24 mouse cellular contexts compared by ENCODE assay signal in genomic region chr10:91031176-91031575, GRCm38 (mm10). TPM values are rescaled to one million over a fixed set of nuclear protein-coding genes. Genes with fewer than 3 reads are reported as not detected.
DNase-seq lines count a peak whose midpoint lies in the region; TF ChIP-seq lines count a peak whose summit lies in the region.
"Had no signal": no experiment of that assay in that cellular context is flagged by ENCODE, and none has a peak within 500 bp of the region (broad histone marks: within the 10 kb centered on the region; RNA-seq: fewer than 3 reads in every experiment).

No protein-coding gene starts in this region.

- H3K27ac ChIP-seq in gastrocnemius, adult 2 months, result no peak overlapping the region; the same call in 1 of the 2 replicates
- H3K27ac ChIP-seq: heart, embryonic 13.5 days; hindbrain, embryonic 13.5 days; layer of hippocampus, adult 2 months; left cerebral cortex, adult 2 months; limb, embryonic 12.5 days; liver, embryonic 15.5 days; lung, embryonic 15.5 days; midbrain, embryonic 10.5 days; midbrain, embryonic 15.5 days had no signal

- no peak for TF ChIP-seq CTCF in gastrocnemius, adult 2 months (IDR thresholded peaks at IDR 0.05)

- intact Hi-C loops in gastrocnemius, adult 2 months (cut with DNase I), result loop anchor here (10.0 kb wide), 1 partner anchor 226 kb away; no protein-coding TSS in a partner anchor
- intact Hi-C loops in heart, postnatal 36 days (cut with DNase I), result loop anchor here (5.0 to 10.0 kb wide), 2 partner anchors 129 to 206 kb away; no protein-coding TSS in a partner anchor

- H3K4me3 ChIP-seq in gastrocnemius, adult 2 months, result no peak overlapping the region
- H3K4me3 ChIP-seq: heart, embryonic 13.5 days; hindbrain, embryonic 13.5 days; layer of hippocampus, adult 2 months; left cerebral cortex, adult 2 months; limb, embryonic 12.5 days; liver, embryonic 15.5 days; lung, embryonic 15.5 days; midbrain, embryonic 10.5 days; midbrain, embryonic 15.5 days had no signal

- peak; percentile 34 for DNase-seq in gastrocnemius, adult 2 months
- DNase-seq in gastrocnemius, postnatal 10 days, result no peak
- DNase-seq in heart, adult 9 months (ENCODE audit: low spot score in 2 of 2), result peak; percentile 15 to 58
- DNase-seq in heart, postnatal 36 days, result no peak
- DNase-seq in gastrocnemius, postnatal 25 days, result peak; percentile 18
- DNase-seq in skeletal muscle tissue, adult 2 months (ENCODE audit: low read depth, low spot score), result peak; percentile 67
- no peak for DNase-seq in cerebellum, adult 11-12 months
- DNase-seq: B cell, adult 2 months; cerebellum, adult 8-10 months; cerebellum, postnatal 36 days; kidney, adult 9 months; kidney, postnatal 36 days; right cerebral cortex, postnatal 25 days; spleen, adult 18-20 months; thymus, postnatal 14 days had no signal

RNA-seq across cellular contexts. Expression of gene Apaf1, which starts 51.4 kb away (rescaled TPM):
- 1 to 10 TPM; 1.5 to 2.3 TPM for total RNA-seq in gastrocnemius, adult 2 months (2021)
- 10 to 100 TPM in 1 of 2 experiments, 1 to 10 TPM in 1; 6.7 to 10.0 TPM for total RNA-seq in gastrocnemius, postnatal 10 days (2021)
- total RNA-seq in heart, postnatal 36 days (2021), result 1 to 10 TPM; 7.8 to 8.2 TPM
- 1 to 10 TPM; 2.9 to 3.3 TPM for total RNA-seq in gastrocnemius, postnatal 25 days (2021)

RNA-seq across cellular contexts. Expression of gene Ikbip, which starts 51.6 kb away (rescaled TPM):
- total RNA-seq in gastrocnemius, adult 2 months (2021), result 10 to 100 TPM in 1 of 2 experiments, 1 to 10 TPM in 1; 9.6 to 12.9 TPM
- 10 to 100 TPM; 25.2 to 32.3 TPM for total RNA-seq in gastrocnemius, postnatal 10 days (2021)
- total RNA-seq in heart, postnatal 36 days (2021), result 10 to 100 TPM; 16.7 to 19.5 TPM
- 10 to 100 TPM in 1 of 2 experiments, 1 to 10 TPM in 1; 9.1 to 12.1 TPM for total RNA-seq in gastrocnemius, postnatal 25 days (2021)

Comparison
In these comparisons a context has a peak if more than half of its experiments do, and no peak if none do; other contexts are left out.
1. DNase-seq: peak in gastrocnemius, adult 2 months (single experiment), heart, adult 9 months (2 of 2), gastrocnemius, postnatal 25 days (single experiment) and skeletal muscle tissue, adult 2 months (single experiment); none in gastrocnemius, postnatal 10 days (single experiment), heart, postnatal 36 days (0 of 2) and cerebellum, adult 11-12 months (single experiment).